Mouse (Mus musculus) telencephalon, adult 2 months (tissue): ENCODE results near the gene Sin3a.

Experiments used
- DNase-seq: peaks from one replicate; pipeline ENCODE4 v3.0.0-alpha.2; 2011; ENCODE audit warnings: low read depth, low spot score

The Sin3a gene

GRCm38 (mm10) chr9:57166173-57166572 is 94.3 kb downstream of the Sin3a start:
- no peak for DNase-seq

GRCm38 (mm10) chr9:57168411-57168810 is 96.6 kb downstream of the Sin3a start:
- DNase-seq, result no peak
